Mouse (Mus musculus) bone marrow macrophage, adult 2 months (primary cell): Measurements from ENCODE around the gene Diaph3.

Experiments
- CTCF ChIP-seq: IDR thresholded peaks from 2 replicates; pipeline ENCODE4 v1.5.1; 2012; ENCODE audit warnings: low read depth, mild to moderate bottlenecking, low read length, moderate library complexity
- POLR2A ChIP-seq: IDR thresholded peaks from 2 replicates; pipeline ENCODE4 v1.6.1; 2012; ENCODE audit warnings: mild to moderate bottlenecking, low read depth, low read length, borderline replicate concordance

DNA sequence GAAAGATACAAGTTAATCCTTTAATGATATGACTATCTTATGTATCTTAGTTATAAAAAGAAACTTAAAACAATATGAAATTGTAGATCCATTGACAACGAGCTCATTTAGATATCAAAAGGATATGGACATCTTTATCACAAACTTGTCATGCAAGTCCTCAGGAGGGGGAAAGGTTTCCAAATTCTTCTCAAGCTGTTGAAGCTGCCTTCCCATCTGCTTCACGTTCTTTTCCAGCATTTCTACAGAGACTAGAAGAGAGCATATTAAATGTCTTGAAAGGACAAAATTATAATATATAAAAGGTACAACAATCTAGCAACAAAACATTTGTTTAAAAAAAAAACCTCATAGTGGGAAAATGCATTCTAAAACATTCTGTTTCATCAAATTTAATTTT, 306.2 kb downstream of the Diaph3 start:
- TF ChIP-seq POLR2A = no peak
- TF ChIP-seq CTCF = no peak
